Mouse (Mus musculus) thymus, adult 2 months (tissue): Measurements from ENCODE around the gene Fam166b.

ENCODE experiments used
- CTCF ChIP-seq: fragments of 200-500 bp; IDR thresholded peaks from 2 replicates; pipeline ENCODE4 v1.5.1; 2012; ENCODE audit warnings: mild to moderate bottlenecking, control low read depth, low read length, moderate library complexity, borderline replicate concordance; ENCODE audit not compliant: control insufficient read depth, poor library complexity, insufficient read depth; ENCODE audit errors: extremely low read depth
- POLR2A ChIP-seq: fragments of 200-500 bp; IDR thresholded peaks from 2 replicates; pipeline ENCODE4 v1.6.1; 2012; ENCODE audit warnings: mild to moderate bottlenecking, low read length, control low read depth, moderate library complexity; ENCODE audit not compliant: control insufficient read depth, poor library complexity, insufficient read depth; ENCODE audit errors: extremely low read depth

GRCm38 (mm10) chr4:43382155-43383020 is 46.5 kb downstream of the Fam166b start:
- TF ChIP-seq CTCF (no peak), POLR2A (no peak)
